ENCODE assay signal across 30 mouse cellular contexts in the genomic region with DNA sequence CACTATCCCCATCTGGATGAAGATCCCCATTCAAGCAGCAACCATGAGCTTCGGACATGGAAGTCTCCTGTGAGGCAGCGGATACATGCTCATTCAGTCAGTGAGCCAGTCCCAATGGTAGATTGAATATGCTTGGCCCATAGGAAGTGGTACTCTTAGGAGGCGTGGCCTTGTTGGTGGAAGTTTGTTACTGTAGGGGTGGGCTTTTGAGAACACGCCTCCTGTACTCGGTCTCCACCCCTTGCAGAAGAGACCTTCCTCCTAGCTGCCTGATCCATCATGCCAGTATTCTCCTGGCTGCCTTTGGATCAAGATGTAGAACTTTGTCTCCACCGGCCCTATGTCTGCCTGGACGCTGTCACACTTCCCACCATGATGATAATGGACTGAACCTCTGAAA. TPM values are rescaled to one million over a fixed set of nuclear protein-coding genes. Genes with fewer than 3 reads are reported as not detected.
DNase-seq lines count a peak whose midpoint lies in the region; ATAC-seq and TF ChIP-seq lines count a peak whose summit lies in the region.
"Had no signal": no experiment of that assay in that cellular context is flagged by ENCODE, and none has a peak within 500 bp of the region (broad histone marks: within the 10 kb centered on the region; RNA-seq: fewer than 3 reads in every experiment).

No protein-coding gene starts in this region.

- no peaks in the 10 kb centered on the region for H3K27me3 ChIP-seq in midbrain, embryonic 10.5 days (ENCODE audit: low read depth, poor library complexity, severe bottlenecking)
- H3K27me3 ChIP-seq in midbrain, postnatal 0 days (ENCODE audit: insufficient read depth, low read length), result no peaks in the 10 kb centered on the region
- peaks cover 3% of the 10 kb centered on the region; the same call in 1 of the 2 replicates for H3K27me3 ChIP-seq in testis, adult 2 months (ENCODE audit: control insufficient read depth, insufficient read depth, low read length)
- H3K27me3 ChIP-seq: embryonic facial prominence, embryonic 13.5 days; forebrain, embryonic 15.5 days; heart, embryonic 13.5 days; hindbrain, embryonic 12.5 days; intestine, embryonic 15.5 days had no signal

- WGBS in midbrain, embryonic 10.5 days, result 93% methylated on average over 7 of the region's 7 CpGs
- 97% methylated on average over 7 of the region's 7 CpGs for WGBS in midbrain, postnatal 0 days

- no peaks in the 10 kb centered on the region for H3K36me3 ChIP-seq in midbrain, embryonic 10.5 days
- no peaks in the 10 kb centered on the region for H3K36me3 ChIP-seq in midbrain, postnatal 0 days (ENCODE audit: insufficient read depth, low read length)
- H3K36me3 ChIP-seq in testis, adult 2 months (ENCODE audit: control insufficient read depth, insufficient read depth, low read length), result no peaks in the 10 kb centered on the region
- H3K36me3 ChIP-seq: embryonic facial prominence, embryonic 10.5 days; embryonic facial prominence, embryonic 13.5 days; forebrain, embryonic 15.5 days; heart, embryonic 10.5 days; heart, embryonic 13.5 days; hindbrain, embryonic 12.5 days; intestine, embryonic 15.5 days had no signal

- TF ChIP-seq CTCF in midbrain, postnatal 0 days (IDR thresholded peaks at IDR 0.05), result no peak
- no peak for TF ChIP-seq CTCF in testis, adult 2 months (IDR thresholded peaks at IDR 0.05; ENCODE audit: control insufficient read depth, insufficient read depth, insufficient replicate concordance, low read depth, low read length)

- H3K9me3 ChIP-seq in midbrain, embryonic 10.5 days (replicated peaks), result no peaks in the 10 kb centered on the region
- no peaks in the 10 kb centered on the region for H3K9me3 ChIP-seq in midbrain, postnatal 0 days (ENCODE audit: low read length)
- H3K9me3 ChIP-seq: embryonic facial prominence, embryonic 10.5 days; embryonic facial prominence, embryonic 13.5 days; forebrain, embryonic 15.5 days; heart, embryonic 10.5 days; heart, embryonic 13.5 days; hindbrain, embryonic 12.5 days; intestine, embryonic 15.5 days had no signal

- no peak overlapping the region for H3K4me2 ChIP-seq in midbrain, postnatal 0 days (ENCODE audit: low read depth, low read length, poor library complexity, severe bottlenecking)
- H3K4me2 ChIP-seq: embryonic facial prominence, embryonic 13.5 days; forebrain, embryonic 15.5 days; heart, embryonic 13.5 days; hindbrain, embryonic 12.5 days; intestine, embryonic 15.5 days had no signal

- no peak overlapping the region for H3K9ac ChIP-seq in midbrain, postnatal 0 days (replicated peaks; ENCODE audit: low read length, poor library complexity, severe bottlenecking)
- H3K9ac ChIP-seq: embryonic facial prominence, embryonic 13.5 days; forebrain, embryonic 15.5 days; heart, embryonic 13.5 days; hindbrain, embryonic 12.5 days; intestine, embryonic 15.5 days had no signal

- H3K4me3 ChIP-seq in midbrain, embryonic 10.5 days, result no peak overlapping the region
- no peak overlapping the region for H3K4me3 ChIP-seq in midbrain, postnatal 0 days (ENCODE audit: low read depth, low read length)
- H3K4me3 ChIP-seq in testis, adult 2 months (ENCODE audit: control insufficient read depth, low read depth, low read length), result peak overlapping the region; percentile 9; the same call in 1 of the 2 replicates
- H3K4me3 ChIP-seq: embryonic facial prominence, embryonic 10.5 days; embryonic facial prominence, embryonic 13.5 days; forebrain, embryonic 15.5 days; heart, adult 2 months; heart, embryonic 10.5 days; heart, embryonic 13.5 days; hindbrain, embryonic 12.5 days; intestine, embryonic 15.5 days had no signal

- ATAC-seq in midbrain, postnatal 0 days (ENCODE audit: low FRiP score), result no peak
- ATAC-seq in erythroblast, adult 5-6 weeks (replicated peaks; ENCODE audit: low FRiP score, poor library complexity, severe bottlenecking), result no peak
- ATAC-seq: CD4-positive, CD25-positive, alpha-beta regulatory T cell, adult 4 months; forebrain, embryonic 15.5 days; hindbrain, embryonic 16.5 days; intestine, embryonic 15.5 days had no signal

- DNase-seq in midbrain, embryonic 10.5 days (ENCODE audit: low spot score), result no peak
- DNase-seq in midbrain, postnatal 0 days (ENCODE audit: low spot score), result no peak
- DNase-seq in testis, postnatal 14 days (ENCODE audit: low spot score), result no peak
- DNase-seq in ZHBTc4 (ENCODE audit: low read depth, low spot score), result peak; percentile 73
- DNase-seq: adrenal gland, adult 2 months; adrenal gland, postnatal 14 days; cerebellum, adult 11-12 months; cerebellum, adult 8-10 months; cerebellum, postnatal 10 days; cerebellum, postnatal 36 days; embryo, embryonic 11 days; gastrocnemius, postnatal 25 days; heart, adult 2 months; heart, postnatal 14 days; heart, postnatal 4 days had no signal

- peak overlapping the region; percentile 88 for H3K27ac ChIP-seq in midbrain, embryonic 10.5 days (replicated peaks)
- no peak overlapping the region for H3K27ac ChIP-seq in midbrain, postnatal 0 days (ENCODE audit: low read depth, low read length)
- H3K27ac ChIP-seq in testis, adult 2 months (ENCODE audit: control insufficient read depth, insufficient read depth, low read depth, low read length), result no peak overlapping the region
- H3K27ac ChIP-seq: embryonic facial prominence, embryonic 10.5 days; embryonic facial prominence, embryonic 13.5 days; forebrain, embryonic 15.5 days; heart, adult 2 months; heart, embryonic 10.5 days; heart, embryonic 13.5 days; hindbrain, embryonic 12.5 days; intestine, embryonic 15.5 days had no signal

- no peak for TF ChIP-seq POLR2A in testis, adult 2 months (IDR thresholded peaks at IDR 0.05; ENCODE audit: control insufficient read depth, low read depth, low read length)

- peaks cover 20% of the 10 kb centered on the region for H3K4me1 ChIP-seq in midbrain, embryonic 10.5 days
- H3K4me1 ChIP-seq in midbrain, postnatal 0 days (ENCODE audit: insufficient read depth, low read length), result peaks cover 6% of the 10 kb centered on the region; the same call in 1 of the 2 replicates
- H3K4me1 ChIP-seq in testis, adult 2 months (ENCODE audit: control insufficient read depth, insufficient read depth, low read length), result peaks cover 9% of the 10 kb centered on the region
- H3K4me1 ChIP-seq: heart, embryonic 13.5 days; intestine, embryonic 15.5 days had no signal

RNA-seq across cellular contexts. Expression of a gene that starts 55.3 kb away (rescaled TPM):
- polyA plus RNA-seq in midbrain, embryonic 10.5 days (2016; fragmentation: Nextera tagmentation; extraction: Ambion mirVana), result 0.79 and 2.5 TPM in 2 replicates
- total RNA-seq in midbrain, postnatal 0 days (2014; rRNA removed), result 2.2 and 2.7 TPM in 2 replicates
- polyA plus RNA-seq in midbrain, postnatal 0 days (2015; fragmentation: Nextera tagmentation; extraction: Ambion mirVana), result 1.2 TPM in 2 replicates
- 108 TPM in 2 replicates for polyA plus RNA-seq in testis, adult 2 months (2012; rRNA removed)
- not detected in 2 replicates for total RNA-seq in erythroblast, adult 5-6 weeks (2015; ENCODE audit: low replicate concordance)
- total RNA-seq in erythroblast, adult 5-6 weeks (2017; ENCODE audit: low replicate concordance), result not detected in 2 replicates
- total RNA-seq: adrenal gland, adult 2 months; adrenal gland, postnatal 14 days; adrenal gland, postnatal 4 days; ES-E14; gastrocnemius, adult 8-10 months; gastrocnemius, postnatal 25 days; heart, adult 2 months; heart, postnatal 14 days; heart, postnatal 4 days had no signal
- polyA plus RNA-seq: adrenal gland, adult 2 months; C2C12; CD4-positive, CD25-positive, alpha-beta regulatory T cell, adult 4 months; heart, adult 2 months; intestine, embryonic 15.5 days had no signal

Comparison
In these comparisons a context has a peak if more than half of its experiments do, and no peak if none do; other contexts are left out.
1. RNA of a gene that starts 55.3 kb away (polyA plus RNA-seq): 108 TPM in testis, adult 2 months; 1.2 TPM in midbrain, postnatal 0 days and 0.79 to 2.5 TPM in midbrain, embryonic 10.5 days; every median in the first group is over 10 times any median in the second.